Mouse (Mus musculus) midbrain, embryonic 14.5 days (tissue): ENCODE data around the gene Dlg2. TPM values are rescaled to one million over a fixed set of nuclear protein-coding genes. Genes with fewer than 3 reads are reported as not detected.
A peak's percentile ranks its signal among the peaks of the same experiment; 100 is the strongest.

Experiments
- ATAC-seq: fragments of 200-750 bp; cut with Nextera tagmentation; 2 replicates; pipeline ENCODE4 v1.8.0; 2017; ENCODE audit warnings: moderate number of reproducible peaks, moderate library complexity; ENCODE audit not compliant: low FRiP score, low TSS enrichment
- DNase-seq: peaks from one replicate; pipeline ENCODE4 v3.0.0-alpha.2; 2015
- H3K27ac ChIP-seq: fragments of 300-500 bp; sonication (generic); replicated peaks from 2 replicates; pipeline ENCODE4 v1.5.1; 2014; ENCODE audit warnings: mild to moderate bottlenecking, low read depth, low read length, moderate library complexity
- H3K27me3 ChIP-seq: fragments of 300-500 bp; sonication (generic); 2 replicates; pipeline ENCODE4 v1.6.1; 2014; ENCODE audit warnings: low read length, control low read depth, mixed read lengths; ENCODE audit not compliant: control insufficient read depth, insufficient read depth
- H3K36me3 ChIP-seq: fragments of 300-500 bp; sonication (generic); 2 replicates; pipeline ENCODE4 v1.6.1; 2014; ENCODE audit warnings: low read length, control low read depth; ENCODE audit not compliant: control insufficient read depth, insufficient read depth
- H3K4me1 ChIP-seq: fragments of 300-500 bp; sonication (generic); 2 replicates; pipeline ENCODE4 v1.6.1; 2014; ENCODE audit warnings: mild to moderate bottlenecking, antibody characterized with exemption, low read length, control low read depth; ENCODE audit not compliant: control insufficient read depth, insufficient read depth
- H3K4me2 ChIP-seq: fragments of 300-500 bp; sonication (generic); 2 replicates; pipeline ENCODE4 v1.6.1; 2014; ENCODE audit warnings: mild to moderate bottlenecking, low read length, moderate library complexity
- H3K4me3 ChIP-seq: fragments of 300-500 bp; sonication (generic); replicated peaks from 2 replicates; pipeline ENCODE4 v1.5.1; 2014; ENCODE audit warnings: low read depth, low read length
- H3K9ac ChIP-seq: fragments of 300-500 bp; sonication (generic); replicated peaks from 2 replicates; pipeline ENCODE4 v1.6.1; 2014; ENCODE audit warnings: mild to moderate bottlenecking, low read length, moderate library complexity
- H3K9me3 ChIP-seq: fragments of 300-500 bp; sonication (generic); 2 replicates; pipeline ENCODE4 v1.6.1; 2016; ENCODE audit warnings: low read length, control low read depth, mixed read lengths; ENCODE audit not compliant: control insufficient read depth
- WGBS: fragments of 180-500 bp; shearing (Covaris S2); extraction: QIAGEN DNeasy Blood & Tissue Kit; methylation state at CpG from one replicate; pipeline ENCODE4 v1.1.7; 2014; 5-methylcytosine and 5-hydroxymethylcytosine counted together
- polyA plus RNA-seq: library from polyadenylated mRNA; unstranded; fragments of >200 nt; fragmentation: Nextera tagmentation; extraction: Ambion mirVana; gene quantifications from 2 replicates; pipeline ENCODE4 v1.2.1, GENCODE M21; 2014

The Dlg2 gene
- polyA plus RNA-seq, 1 experiment from 2014 or later, result 19.3 TPM

- Histone ChIP-seq H3K27me3 (no peaks in the 10 kb centered on the region), H3K36me3 (no peaks in the 10 kb centered on the region), H3K4me2 (no peak overlapping the region), H3K4me1 (no peaks in the 10 kb centered on the region), H3K9me3 (no peaks in the 10 kb centered on the region), H3K9ac (no peak overlapping the region), H3K27ac (no peak overlapping the region), H3K4me3 (no peak overlapping the region)
- 59% methylated on average over 7 of the region's 7 CpGs for WGBS
- no peak for ATAC-seq
- DNase-seq, result no peak
These were observed 226.8 kb downstream of the Dlg2 start for GRCm38 (mm10) chr7:90703163-90703852.

DNA sequence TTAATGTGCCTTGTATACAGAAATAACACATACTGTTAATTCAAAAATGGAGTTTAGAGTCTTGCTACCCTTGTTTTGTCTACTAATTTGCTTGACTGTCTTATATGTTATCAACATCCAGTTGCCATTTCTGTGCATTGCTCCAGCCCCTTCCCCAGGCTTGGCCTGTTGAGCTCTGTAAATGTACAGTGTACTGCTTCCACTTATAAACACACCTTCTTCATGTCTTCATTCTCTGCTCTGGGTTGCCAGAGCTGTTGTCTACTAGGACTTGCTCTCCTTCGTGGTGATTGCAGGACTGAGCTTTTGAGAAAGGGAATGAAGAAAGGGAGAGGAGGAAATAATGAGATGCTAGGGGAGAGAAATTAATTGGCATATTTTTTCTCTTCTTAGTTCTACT lies 227.5 kb downstream of the Dlg2 start:
- Histone ChIP-seq H3K4me1 (no peaks in the 10 kb centered on the region), H3K9me3 (no peaks in the 10 kb centered on the region), H3K4me3 (no peak overlapping the region), H3K27me3 (no peaks in the 10 kb centered on the region), H3K27ac (no peak overlapping the region), H3K36me3 (no peaks in the 10 kb centered on the region), H3K4me2 (no peak overlapping the region), H3K9ac (no peak overlapping the region)
- WGBS, result 84% methylated on average over 1 of the region's 1 CpGs
- ATAC-seq, result no peak
- DNase-seq, result no peak

DNA sequence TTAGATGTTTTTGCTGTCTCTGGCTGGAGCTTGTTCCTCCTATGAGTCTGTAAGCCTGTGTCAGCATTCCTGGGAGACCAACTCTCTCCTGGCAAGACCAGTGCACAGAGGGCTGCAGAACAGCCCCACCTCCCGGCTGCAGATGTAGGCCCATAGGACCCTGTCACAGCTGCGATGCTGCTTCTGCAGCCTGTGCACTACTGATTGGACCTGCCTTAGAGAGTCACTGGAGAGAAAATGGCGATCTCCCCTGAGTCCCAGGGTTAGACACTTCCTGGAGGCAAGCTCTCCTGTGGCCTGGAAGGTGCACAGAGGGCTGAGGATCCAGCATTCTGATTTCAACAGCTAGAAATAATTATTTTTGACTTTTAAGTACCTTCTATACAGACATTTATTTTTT lies 257.6 kb downstream of the Dlg2 start:
- no peak for ATAC-seq
- Histone ChIP-seq H3K27ac (no peak overlapping the region), H3K36me3 (no peaks in the 10 kb centered on the region), H3K4me3 (no peak overlapping the region), H3K4me1 (no peaks in the 10 kb centered on the region), H3K27me3 (no peaks in the 10 kb centered on the region), H3K4me2 (no peak overlapping the region), H3K9ac (no peak overlapping the region), H3K9me3 (no peaks in the 10 kb centered on the region)
- 38% methylated on average over 3 of the region's 3 CpGs for WGBS
- no peak for DNase-seq

DNA sequence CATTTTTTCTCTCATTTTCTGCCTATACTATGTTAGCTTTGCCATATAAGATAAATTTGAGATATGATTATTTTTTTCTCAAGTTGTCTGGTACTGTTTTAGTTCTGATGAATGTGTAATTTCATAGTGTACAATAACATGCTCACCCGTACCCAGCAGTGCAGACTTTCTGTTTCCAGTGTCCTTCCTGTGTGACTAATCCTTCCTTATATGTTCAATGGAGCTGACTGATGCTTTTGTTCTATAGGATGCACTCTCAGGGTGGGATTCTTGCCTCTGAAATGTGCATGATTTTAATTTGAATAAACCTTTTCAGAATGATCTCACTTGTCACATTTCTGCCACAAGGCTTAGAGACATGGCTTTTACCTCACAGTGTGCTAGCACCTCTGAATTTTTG lies 259.9 kb downstream of the Dlg2 start:
- H3K4me2 ChIP-seq, result no peak overlapping the region
- no peaks in the 10 kb centered on the region for H3K36me3 ChIP-seq
- peak; percentile 58; the same call in 1 of the 2 replicates for ATAC-seq
- no peaks in the 10 kb centered on the region for H3K4me1 ChIP-seq
- no peak overlapping the region for H3K4me3 ChIP-seq
- no peaks in the 10 kb centered on the region for H3K9me3 ChIP-seq
- no peaks in the 10 kb centered on the region for H3K27me3 ChIP-seq
- DNase-seq, result peak; percentile 2
- no peak overlapping the region for H3K27ac ChIP-seq
- WGBS, result 4% methylated on average over 1 of the region's 1 CpGs
- no peak overlapping the region for H3K9ac ChIP-seq

DNA sequence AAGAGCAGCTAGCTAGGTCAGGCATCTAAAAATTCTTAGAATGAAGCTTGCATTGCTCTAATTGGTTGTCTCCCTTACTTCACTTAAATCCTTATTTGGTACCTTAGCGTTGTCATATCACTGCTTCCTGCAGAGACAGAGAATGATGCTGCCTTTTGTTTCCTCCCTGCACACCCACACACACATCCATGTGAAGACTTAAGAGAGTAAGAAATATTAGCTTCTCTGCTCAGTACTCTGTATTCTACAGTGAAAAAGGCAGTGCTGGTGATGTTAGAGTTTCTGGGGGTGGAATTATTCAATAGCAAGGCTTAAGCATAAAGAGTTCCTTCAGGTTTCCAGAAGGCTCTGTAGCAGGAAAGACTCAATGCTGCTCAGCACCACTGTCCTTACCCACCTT lies 272.2 kb downstream of the Dlg2 start:
- 93% methylated on average over 1 of the region's 1 CpGs for WGBS
- Histone ChIP-seq H3K4me3 (no peak overlapping the region), H3K4me2 (no peak overlapping the region), H3K27me3 (no peaks in the 10 kb centered on the region), H3K36me3 (no peaks in the 10 kb centered on the region), H3K4me1 (no peaks in the 10 kb centered on the region), H3K9me3 (no peaks in the 10 kb centered on the region), H3K9ac (no peak overlapping the region), H3K27ac (no peak overlapping the region)
- ATAC-seq, result no peak
- DNase-seq, result no peak

DNA sequence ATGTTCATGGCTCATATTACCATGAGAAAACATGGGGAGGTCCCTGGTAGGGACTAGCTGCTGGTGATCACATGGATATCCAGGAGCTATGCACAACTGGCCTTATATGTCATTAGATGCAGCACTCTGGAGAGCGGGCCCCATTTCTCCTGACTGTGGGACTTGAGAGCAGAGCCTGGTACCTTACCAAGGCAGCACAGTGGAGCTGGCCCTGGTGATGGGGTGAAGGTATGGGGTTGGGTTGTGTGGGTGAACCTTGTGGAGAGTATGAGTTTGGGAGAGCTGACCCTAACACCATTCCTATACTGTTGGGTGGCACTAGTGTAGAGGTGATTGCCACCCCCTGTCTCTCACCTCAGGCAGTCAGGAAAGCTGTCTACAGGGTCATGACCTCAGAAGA lies 311.5 kb downstream of the Dlg2 start:
- H3K4me2 ChIP-seq, result no peak overlapping the region
- no peak overlapping the region for H3K9ac ChIP-seq
- ATAC-seq, result peak; percentile 57
- no peak for DNase-seq
- H3K4me1 ChIP-seq, result no peaks in the 10 kb centered on the region
- H3K9me3 ChIP-seq, result no peaks in the 10 kb centered on the region
- H3K4me3 ChIP-seq, result no peak overlapping the region
- H3K36me3 ChIP-seq, result no peaks in the 10 kb centered on the region
- 95% methylated on average over 1 of the region's 1 CpGs for WGBS
- H3K27me3 ChIP-seq, result no peaks in the 10 kb centered on the region
- no peak overlapping the region for H3K27ac ChIP-seq

- H3K27me3 ChIP-seq, result no peaks in the 10 kb centered on the region
- peak; percentile 3 for DNase-seq
- H3K4me2 ChIP-seq, result no peak overlapping the region
- no peak overlapping the region for H3K4me3 ChIP-seq
- no peaks in the 10 kb centered on the region for H3K36me3 ChIP-seq
- H3K4me1 ChIP-seq, result no peaks in the 10 kb centered on the region
- no peaks in the 10 kb centered on the region for H3K9me3 ChIP-seq
- 57% methylated on average over 1 of the region's 1 CpGs for WGBS
- H3K27ac ChIP-seq, result no peak overlapping the region
- ATAC-seq, result no peak
- H3K9ac ChIP-seq, result no peak overlapping the region
These were observed 315.1 kb downstream of the Dlg2 start for GRCm38 (mm10) chr7:90791522-90791921.

DNA sequence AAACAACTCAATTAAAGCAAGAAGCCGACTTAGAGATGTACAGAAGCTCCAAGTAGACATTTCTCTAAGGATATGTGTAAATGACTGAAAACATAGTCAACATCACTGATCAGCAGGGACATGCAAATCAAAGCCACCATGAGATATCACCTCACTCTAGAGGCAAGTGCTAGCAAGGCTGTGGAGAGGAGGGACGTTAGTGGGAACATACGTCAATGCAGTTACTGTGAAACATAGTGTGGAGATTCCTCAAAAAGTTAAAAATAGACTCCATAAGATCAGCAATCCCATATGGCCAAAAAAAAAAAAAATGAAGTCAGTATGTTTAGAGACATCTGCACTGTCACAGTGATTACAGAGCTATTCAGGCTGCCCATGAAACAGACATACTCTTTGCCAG lies 349.2 kb downstream of the Dlg2 start:
- H3K27ac ChIP-seq, result no peak overlapping the region
- no peaks in the 10 kb centered on the region for H3K27me3 ChIP-seq
- H3K9ac ChIP-seq, result no peak overlapping the region
- no peaks in the 10 kb centered on the region for H3K36me3 ChIP-seq
- no peak for ATAC-seq
- H3K9me3 ChIP-seq, result no peaks in the 10 kb centered on the region
- H3K4me2 ChIP-seq, result no peak overlapping the region
- 86% methylated on average over 3 of the region's 3 CpGs for WGBS
- no peak for DNase-seq
- H3K4me3 ChIP-seq, result no peak overlapping the region
- H3K4me1 ChIP-seq, result no peaks in the 10 kb centered on the region

GRCm38 (mm10) chr7:90841276-90841675 lies 364.8 kb downstream of the Dlg2 start:
- no peaks in the 10 kb centered on the region for H3K27me3 ChIP-seq
- no peaks in the 10 kb centered on the region for H3K9me3 ChIP-seq
- DNase-seq (peak; percentile 45), ATAC-seq (no peak)
- H3K27ac ChIP-seq, result no peak overlapping the region
- 72% methylated on average over 4 of the region's 4 CpGs for WGBS
- no peak overlapping the region for H3K4me3 ChIP-seq
- H3K4me2 ChIP-seq, result no peak overlapping the region
- no peak overlapping the region for H3K9ac ChIP-seq
- no peaks in the 10 kb centered on the region for H3K4me1 ChIP-seq
- H3K36me3 ChIP-seq, result no peaks in the 10 kb centered on the region
